Mouse (Mus musculus) macrophage (primary cell): Measurements from ENCODE around the gene Trem2. TPM values are rescaled to one million over a fixed set of nuclear protein-coding genes. Genes with fewer than 3 reads are reported as not detected.

Source experiments
- H3K27ac ChIP-seq: fragments of 350-480 bp; formaldehyde crosslinking; 2 replicates; pipeline ENCODE4 v1.9.0; 2021
- H3K36me3 ChIP-seq: fragments of 350-480 bp; formaldehyde crosslinking; 2 replicates; pipeline ENCODE4 v1.9.0; 2021; ENCODE audit errors: inconsistent target
- H3K4me3 ChIP-seq: fragments of 350-480 bp; formaldehyde crosslinking; 2 replicates; pipeline ENCODE4 v1.9.0; 2021; ENCODE audit errors: inconsistent target
- H3K79me2 ChIP-seq: fragments of 350-480 bp; formaldehyde crosslinking; 2 replicates; pipeline ENCODE4 v1.9.0; 2021; ENCODE audit errors: inconsistent target
- WGBS: methylation state at CpG from one replicate; pipeline ENCODE4 v1.1.7; 2026; ENCODE audit warnings: inconsistent platforms; ENCODE audit not compliant: missing documents; 5-methylcytosine and 5-hydroxymethylcytosine counted together
- polyA plus RNA-seq: library from polyadenylated mRNA; stranded (reverse); fragments of 250-400 nt; gene quantifications from 3 replicates; pipeline ENCODE4 v1.2.4, GENCODE M21; 2018; ENCODE audit warnings: inconsistent platforms
- total RNA-seq, 78 experiments: library from RNA; depleted of rRNA; stranded (reverse); fragments of 250-400 nt; gene quantifications; 1 replicate in 9 of 78; 2 replicates in 24 of 78; 3 replicates in 43 of 78; 4 replicates in 2 of 78; pipeline ENCODE4 v1.2.4; 2018; ENCODE audit warnings: inconsistent platforms in 56 of 78

The Trem2 gene
- total RNA-seq (2018; cell fraction: chromatin; rRNA removed), result 100 to 1,000 TPM in 14 of 26 experiments, 10 to 100 TPM in 12; 29.1 to 515 (median 123) TPM
- total RNA-seq (2018; cell fraction: cytosol; rRNA removed), result 1,000 to 10,000 TPM in 13 of 26 experiments, 100 to 1,000 TPM in 13; 304 to 1,510 (median 741) TPM
- 1,000 to 10,000 TPM in 6 of 26 experiments, 100 to 1,000 TPM in 20; 159 to 1,349 (median 465) TPM for total RNA-seq (2018; cell fraction: nucleus; rRNA removed)
- polyA plus RNA-seq, result 965 to 1,222 TPM (median 1,131 TPM) in 3 replicates

GRCm38 (mm10) chr17:48346231-48346630, at the start of gene Trem2:
Trem2 (plus strand) TSS chr17:48346401.
- Histone ChIP-seq H3K27ac (peak within 1 kb of the TSS; percentile 100), H3K79me2 (peaks cover 53% of the 10 kb centered on the region), H3K4me3 (peak within 1 kb of the TSS; percentile 92), H3K36me3 (peaks cover 19% of the 10 kb centered on the region)
- 9% methylated on average over 5 of the region's 5 CpGs for WGBS

GRCm38 (mm10) chr17:48299203-48299602, 47.0 kb upstream of the Trem2 start, which contains the start of gene Treml2:
Treml2 (plus strand) TSS chr17:48299498.
- 44% methylated on average over 3 of the region's 4 CpGs for WGBS
- Histone ChIP-seq H3K4me3 (peak within 1 kb of the TSS; percentile 23; the same call in 1 of the 2 replicates), H3K36me3 (peaks cover 7% of the 10 kb centered on the region; the same call in 1 of the 2 replicates), H3K79me2 (peaks cover 20% of the 10 kb centered on the region; the same call in 1 of the 2 replicates), H3K27ac (peak within 1 kb of the TSS; percentile 86)

GRCm38 (mm10) chr17:48299756-48300155, 46.4 kb upstream of the Trem2 start:
- 50% methylated on average over 4 of the region's 7 CpGs for WGBS
- peak overlapping the region; percentile 23; the same call in 1 of the 2 replicates for H3K4me3 ChIP-seq
- peaks cover 20% of the 10 kb centered on the region; the same call in 1 of the 2 replicates for H3K79me2 ChIP-seq
- H3K36me3 ChIP-seq, result peaks cover 7% of the 10 kb centered on the region; the same call in 1 of the 2 replicates
- peak overlapping the region; percentile 86 for H3K27ac ChIP-seq

GRCm38 (mm10) chr17:48300199-48300598, 46.0 kb upstream of the Trem2 start:
- WGBS, result 30% methylated on average over 7 of the region's 7 CpGs
- peak overlapping the region; percentile 23; the same call in 1 of the 2 replicates for H3K4me3 ChIP-seq
- H3K36me3 ChIP-seq, result peaks cover 7% of the 10 kb centered on the region; the same call in 1 of the 2 replicates
- peaks cover 20% of the 10 kb centered on the region; the same call in 1 of the 2 replicates for H3K79me2 ChIP-seq
- peak overlapping the region; percentile 86 for H3K27ac ChIP-seq

- 21% methylated on average over 9 of the region's 9 CpGs for WGBS
- Histone ChIP-seq H3K27ac (peak overlapping the region; percentile 86), H3K36me3 (peaks cover 7% of the 10 kb centered on the region; the same call in 1 of the 2 replicates), H3K79me2 (peaks cover 20% of the 10 kb centered on the region; the same call in 1 of the 2 replicates), H3K4me3 (peak overlapping the region; percentile 23)
These were observed 45.3 kb upstream of the Trem2 start for GRCm38 (mm10) chr17:48300861-48301260.

- peaks cover 11% of the 10 kb centered on the region; the same call in 1 of the 2 replicates for H3K36me3 ChIP-seq
- H3K79me2 ChIP-seq, result peaks cover 20% of the 10 kb centered on the region; the same call in 1 of the 2 replicates
- H3K27ac ChIP-seq, result 0 out of 2 replicates have a peak overlapping the region, but pooled peaks have one; percentile 86
- WGBS, result 75% methylated on average over 4 of the region's 5 CpGs
- no peak overlapping the region for H3K4me3 ChIP-seq
These were observed 44.4 kb upstream of the Trem2 start for GRCm38 (mm10) chr17:48301792-48302191.

GRCm38 (mm10) chr17:48312124-48312523, 34.1 kb upstream of the Trem2 start:
- Histone ChIP-seq H3K36me3 (peaks cover 23% of the 10 kb centered on the region), H3K79me2 (peaks cover 9% of the 10 kb centered on the region; the same call in 1 of the 2 replicates), H3K27ac (no peak overlapping the region), H3K4me3 (no peak overlapping the region)
- WGBS, result 81% methylated on average over 2 of the region's 2 CpGs

GRCm38 (mm10) chr17:48315905-48316579, 30.2 kb upstream of the Trem2 start, which contains the start of gene B430306N03Rik:
B430306N03Rik (plus strand) TSS chr17:48316141.
- WGBS, result 13% methylated on average over 3 of the region's 3 CpGs
- Histone ChIP-seq H3K27ac (peak within 1 kb of the TSS; percentile 94), H3K79me2 (peaks cover 43% of the 10 kb centered on the region; the same call in 1 of the 2 replicates), H3K4me3 (peak within 1 kb of the TSS; percentile 29), H3K36me3 (peaks cover 18% of the 10 kb centered on the region; the same call in 1 of the 2 replicates)

GRCm38 (mm10) chr17:48318686-48319085, 27.5 kb upstream of the Trem2 start:
- no peak overlapping the region for H3K27ac ChIP-seq
- H3K36me3 ChIP-seq, result peaks cover 43% of the 10 kb centered on the region; the same call in 1 of the 2 replicates
- H3K79me2 ChIP-seq, result peaks cover 43% of the 10 kb centered on the region; the same call in 1 of the 2 replicates
- H3K4me3 ChIP-seq, result no peak overlapping the region
- WGBS, result 100% methylated on average over 1 of the region's 1 CpGs

GRCm38 (mm10) chr17:48321279-48321678, 24.9 kb upstream of the Trem2 start:
- H3K36me3 ChIP-seq, result peaks cover 57% of the 10 kb centered on the region; the same call in 1 of the 2 replicates
- peaks cover 42% of the 10 kb centered on the region; the same call in 1 of the 2 replicates for H3K79me2 ChIP-seq
- H3K4me3 ChIP-seq, result no peak overlapping the region
- 92% methylated on average over 2 of the region's 2 CpGs for WGBS
- H3K27ac ChIP-seq, result no peak overlapping the region

- WGBS, result 88% methylated on average over 3 of the region's 3 CpGs
- H3K27ac ChIP-seq, result peak overlapping the region; percentile 89
- H3K36me3 ChIP-seq, result peaks cover 50% of the 10 kb centered on the region; the same call in 1 of the 2 replicates
- H3K4me3 ChIP-seq, result no peak overlapping the region
- peaks cover 23% of the 10 kb centered on the region; the same call in 1 of the 2 replicates for H3K79me2 ChIP-seq
These were observed 23.0 kb upstream of the Trem2 start for GRCm38 (mm10) chr17:48323236-48323635.

GRCm38 (mm10) chr17:48324258-48324657, 21.9 kb upstream of the Trem2 start:
- peaks cover 48% of the 10 kb centered on the region; the same call in 1 of the 2 replicates for H3K36me3 ChIP-seq
- 0% methylated on average over 5 of the region's 5 CpGs for WGBS
- H3K27ac ChIP-seq, result peak overlapping the region; percentile 89
- H3K79me2 ChIP-seq, result peaks cover 13% of the 10 kb centered on the region; the same call in 1 of the 2 replicates
- H3K4me3 ChIP-seq, result no peak overlapping the region

GRCm38 (mm10) chr17:48325093-48325492, 21.1 kb upstream of the Trem2 start:
- Histone ChIP-seq H3K79me2 (peaks cover 7% of the 10 kb centered on the region; the same call in 1 of the 2 replicates), H3K27ac (peak overlapping the region; percentile 89), H3K36me3 (peaks cover 48% of the 10 kb centered on the region; the same call in 1 of the 2 replicates), H3K4me3 (no peak overlapping the region)
- WGBS, result 94% methylated on average over 5 of the region's 6 CpGs

GRCm38 (mm10) chr17:48325638-48326037, 20.6 kb upstream of the Trem2 start:
- Histone ChIP-seq H3K27ac (no peak overlapping the region; the same call in 1 of the 2 replicates), H3K36me3 (peaks cover 43% of the 10 kb centered on the region; the same call in 1 of the 2 replicates), H3K4me3 (no peak overlapping the region), H3K79me2 (peaks cover 1% of the 10 kb centered on the region; the same call in 1 of the 2 replicates)
- 78% methylated on average over 10 of the region's 11 CpGs for WGBS
